Mouse (Mus musculus) adrenal gland, postnatal 10 days (tissue): ENCODE data around the gene Olfr1501. TPM values are rescaled to one million over a fixed set of nuclear protein-coding genes. Genes with fewer than 3 reads are reported as not detected.
"Not testable (repeated sequence)": the region's sequence is repeated elsewhere in the genome, so short reads cannot be mapped to it uniquely, and the experiment has no call there.

Source experiments
- DNase-seq: peaks from one replicate; pipeline ENCODE4 v3.0.0; 2021; ENCODE audit warnings: mixed read lengths
- long read RNA-seq, 2 experiments: library from polyadenylated mRNA; stranded (forward); transcript quantifications; one replicate each; pipeline ENCODE4 v2.0.0; 2021
- total RNA-seq, 2 experiments: library from RNA; stranded (reverse); gene quantifications; 2 replicates each; pipeline ENCODE4 v1.2.3; 2021

Gene Olfr1501
- total RNA-seq, result not detected
- long read RNA-seq, experiment 1, result 0 reads
- long read RNA-seq, experiment 2, result 0 reads

DNA sequence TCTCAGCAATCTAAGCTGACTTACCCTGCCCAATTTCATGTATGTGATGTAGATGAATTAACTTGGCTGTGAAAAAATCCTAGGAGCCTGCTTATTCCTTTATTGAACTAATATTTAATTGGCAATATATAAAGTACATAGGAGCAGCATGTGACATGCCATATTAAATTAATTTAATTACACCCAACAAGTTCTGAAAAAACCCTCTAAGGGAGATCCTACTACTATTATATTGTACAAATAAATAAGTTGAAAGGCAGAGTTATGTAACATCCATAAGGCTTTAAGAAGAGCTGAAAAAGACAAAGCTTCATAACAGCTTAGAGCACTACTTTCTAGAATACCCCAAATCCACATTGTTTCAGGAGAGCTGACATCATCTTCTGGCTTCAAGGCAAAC lies at the start of gene Olfr1501:
Gene Olfr1501 (minus strand): TSS at position 101 of the 400 bp plus-strand sequence.
- DNase-seq, result not testable (repeated sequence)

DNA sequence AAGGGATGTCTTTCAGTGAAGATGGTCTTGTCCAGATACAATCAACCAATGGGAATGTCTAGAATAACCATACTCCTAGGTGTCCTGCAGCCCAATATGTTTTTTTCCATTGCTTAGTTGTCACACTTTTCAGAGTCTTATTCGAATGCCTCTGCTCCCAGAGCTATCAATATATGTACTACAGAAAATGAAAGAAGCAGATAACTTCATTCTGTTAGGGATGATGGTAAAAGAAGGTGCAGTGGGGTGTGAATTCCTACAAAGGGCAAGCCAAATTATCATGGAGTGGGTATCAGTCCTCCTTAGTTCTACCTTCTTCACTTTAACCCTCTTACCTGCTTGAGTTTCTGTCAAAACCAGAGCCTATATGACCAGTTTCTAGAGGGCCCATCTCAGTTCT lies 47.3 kb upstream of the Olfr1501 start, which contains the start of gene Olfr1504:
Gene Olfr1504 (minus strand): TSS at position 101 of the 400 bp plus-strand sequence.
- no peak for DNase-seq

DNA sequence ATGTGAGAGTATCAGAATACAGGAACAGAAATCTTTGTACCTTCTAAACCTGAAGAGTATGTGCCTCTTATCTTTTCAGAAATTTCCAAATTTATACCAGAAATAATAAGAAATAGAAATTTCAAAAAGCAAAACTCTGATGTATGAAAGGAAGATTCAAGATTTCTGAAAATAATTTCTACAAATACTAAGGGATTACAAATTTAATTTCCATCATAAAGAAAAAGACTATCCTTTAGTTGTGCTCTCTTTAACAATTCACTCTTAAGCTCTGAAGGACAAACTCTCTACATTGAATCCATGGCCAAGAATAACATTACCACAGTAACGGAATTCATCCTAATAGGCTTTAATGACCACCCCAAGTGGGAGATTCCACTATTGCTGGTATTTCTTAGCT lies 11.0 kb upstream of the Olfr1501 start, which contains the start of gene Olfr1502:
Gene Olfr1502 (plus strand): TSS at position 301 of the 400 bp plus-strand sequence.
- DNase-seq, result no peak

DNA sequence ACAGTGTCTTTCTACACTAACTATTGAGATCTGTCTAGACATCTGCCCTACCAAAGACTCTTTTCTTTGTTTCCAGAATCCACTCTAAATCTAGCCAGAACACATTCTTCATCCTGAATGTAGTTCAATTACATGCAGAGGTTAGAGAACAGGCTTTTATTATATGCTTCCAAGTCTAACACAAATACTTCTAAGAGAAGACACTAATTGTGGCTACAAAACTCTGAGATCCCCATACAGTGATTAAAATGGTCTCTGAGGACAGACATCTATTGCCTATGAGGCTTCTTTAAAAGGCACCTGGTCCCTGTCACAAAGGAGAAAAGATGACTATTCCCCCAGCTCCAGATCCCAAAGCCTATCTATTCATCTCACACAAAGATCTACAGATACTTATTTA lies 20.1 kb downstream of the Olfr1501 start, which contains the start of gene Olfr1500:
Gene Olfr1500 (minus strand): TSS at position 101 of the 400 bp plus-strand sequence.
- no peak for DNase-seq

DNA sequence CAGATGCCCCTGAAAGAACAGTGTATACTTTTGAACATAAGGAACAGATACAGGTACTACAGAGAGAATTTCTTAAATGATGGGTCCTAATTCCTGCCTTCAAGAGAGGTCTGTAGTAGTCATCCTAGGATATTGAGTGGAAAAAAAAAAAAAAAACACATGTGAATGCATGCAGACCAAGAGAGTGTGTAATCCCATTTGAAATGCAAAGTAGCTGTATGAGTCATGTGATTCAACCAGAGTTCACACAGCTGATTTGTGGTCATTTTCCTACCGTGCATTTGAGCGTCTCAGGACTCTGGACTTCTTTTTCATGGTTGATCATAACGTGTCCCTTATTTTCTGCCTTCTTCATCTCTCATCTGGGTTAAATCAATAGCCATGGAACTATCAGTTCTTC lies 22.0 kb downstream of the Olfr1501 start:
- DNase-seq, result no peak

DNA sequence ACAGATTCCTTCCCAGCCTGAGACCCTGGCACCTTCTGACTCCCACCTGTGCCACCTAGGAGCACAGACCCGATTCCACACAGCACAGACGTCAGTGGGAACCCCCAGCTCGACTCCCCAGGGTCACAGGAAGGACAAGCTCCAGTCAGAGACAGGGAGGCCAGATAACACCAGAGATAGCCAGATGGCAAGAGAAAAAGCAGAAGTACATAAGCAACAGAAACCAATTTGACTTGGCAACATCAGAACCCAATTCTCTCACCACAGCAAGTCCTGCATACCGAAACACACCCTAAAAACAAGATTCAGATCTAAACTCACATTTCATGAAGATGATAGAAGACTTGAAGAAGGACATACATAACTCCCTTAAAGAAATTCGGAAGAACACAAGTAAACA lies 29.6 kb downstream of the Olfr1501 start:
- DNase-seq, result no peak

DNA sequence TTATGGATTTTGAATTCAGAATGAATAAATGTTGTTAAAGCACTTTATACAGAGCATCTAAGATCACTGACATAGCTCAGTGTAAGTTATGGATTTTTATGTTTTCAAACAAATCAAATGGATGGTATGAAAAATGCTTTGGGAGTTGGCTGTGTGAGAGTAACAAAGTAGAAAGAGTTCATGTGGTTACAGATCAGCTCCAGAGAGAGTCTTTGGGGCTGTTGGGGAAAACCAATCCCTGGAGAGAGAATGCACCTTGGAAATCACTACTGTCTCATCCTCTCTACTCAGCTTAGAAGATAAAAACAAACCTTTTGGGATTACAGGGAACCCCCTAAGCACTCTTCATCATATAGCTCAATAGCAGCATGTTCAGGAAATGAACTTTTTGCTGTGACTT lies 31.1 kb downstream of the Olfr1501 start, which contains the start of gene Olfr1499:
Gene Olfr1499 (minus strand): TSS at position 101 of the 400 bp plus-strand sequence.
- no peak for DNase-seq

DNA sequence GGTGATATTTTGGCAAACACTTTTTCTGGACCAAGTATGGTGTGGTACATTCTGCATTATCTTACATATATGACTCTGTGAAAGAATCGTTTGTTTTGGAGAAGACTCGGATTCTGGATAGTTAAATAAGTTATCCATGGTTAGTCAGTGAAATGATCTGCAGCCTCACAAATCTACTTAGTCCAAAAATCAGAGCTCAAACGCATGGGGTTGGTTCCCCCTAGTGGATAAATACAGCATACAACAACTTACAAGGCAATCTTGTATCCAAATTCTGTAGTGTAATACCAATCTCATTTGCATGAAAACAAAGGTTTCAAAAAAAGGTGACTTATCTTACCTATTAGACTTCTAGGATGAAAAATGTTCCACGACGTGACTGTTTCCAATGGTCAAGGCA lies 31.7 kb downstream of the Olfr1501 start:
- DNase-seq, result no peak

DNA sequence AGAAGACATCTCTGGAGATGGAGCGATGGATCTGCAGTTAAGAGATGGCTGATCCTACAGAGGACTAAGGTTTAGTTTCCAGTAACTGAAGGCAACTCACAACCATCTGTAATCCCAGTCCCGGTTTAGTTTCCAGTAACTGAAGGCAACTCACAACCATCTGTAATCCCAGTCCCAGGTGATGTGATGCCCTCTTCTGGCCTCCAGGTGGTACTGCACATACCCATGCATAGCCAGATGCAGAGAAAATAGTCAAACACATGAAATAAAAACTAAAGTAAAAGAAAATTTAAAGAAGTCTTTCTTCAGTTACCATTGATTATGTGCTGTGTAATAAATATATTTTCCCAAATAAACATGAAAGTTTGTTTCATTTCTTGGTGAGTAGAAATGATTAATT lies 37.7 kb downstream of the Olfr1501 start:
- DNase-seq, result no peak

DNA sequence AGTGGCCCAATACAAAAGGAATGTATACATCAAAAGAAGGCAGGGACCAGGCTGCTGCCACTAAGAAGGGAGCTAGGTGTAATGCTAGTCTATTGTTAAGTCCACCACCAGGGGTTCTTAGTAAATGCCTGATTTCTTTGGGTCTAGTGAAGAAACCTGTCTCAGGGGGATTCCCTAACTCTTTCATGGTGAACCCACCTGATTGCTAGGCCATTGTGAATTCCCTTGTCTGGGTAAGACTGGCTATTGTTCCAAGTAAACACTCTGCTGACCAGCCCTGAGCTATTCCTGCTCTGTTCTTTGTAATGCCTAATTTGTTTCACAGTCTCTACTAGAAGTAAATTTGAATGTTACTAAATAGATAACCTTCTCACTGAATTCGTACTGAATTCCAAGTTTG lies 45.0 kb downstream of the Olfr1501 start:
- DNase-seq, result not testable (repeated sequence)

DNA sequence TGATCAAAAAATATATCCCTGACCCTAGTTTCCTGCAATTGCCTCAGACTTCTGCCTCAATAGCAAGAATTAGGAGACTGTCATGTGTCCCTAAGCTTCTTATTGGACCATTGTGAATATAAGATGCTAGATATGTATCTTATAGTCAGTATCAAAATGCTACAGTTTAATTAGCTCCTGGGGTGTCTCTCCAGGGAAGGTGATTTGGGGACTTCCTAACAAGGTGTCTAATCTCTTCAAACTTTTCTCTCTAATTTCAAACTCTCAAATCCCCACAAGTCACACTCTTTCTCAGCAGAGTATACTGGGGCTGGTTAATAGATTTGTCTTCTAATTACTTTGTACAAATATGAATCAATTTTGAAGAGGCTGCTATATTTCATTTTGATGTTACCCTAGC lies 52.4 kb downstream of the Olfr1501 start, which contains the start of gene Olfr1497:
Gene Olfr1497 (minus strand): TSS at position 101 of the 400 bp plus-strand sequence.
- no peak for DNase-seq

Other genes starting within 250 kb of the Olfr1501 start
- gene Olfr1487, start 233.3 kb downstream of the Olfr1501 start, total RNA-seq, result not detected
- gene Olfr1489, start 219.1 kb downstream of the Olfr1501 start, total RNA-seq, result not detected
- not detected for gene Olfr1490, start 199.6 kb downstream of the Olfr1501 start, total RNA-seq
- not detected for gene Olfr1491, start 153.4 kb downstream of the Olfr1501 start, total RNA-seq
- gene Olfr1493-ps1, start 127.4 kb downstream of the Olfr1501 start, total RNA-seq, result not detected
- not detected for gene Olfr1494, start 111.0 kb downstream of the Olfr1501 start, total RNA-seq
- gene Olfr1495, start 86.1 kb downstream of the Olfr1501 start, total RNA-seq, result not detected
- not detected for gene Olfr1496, start 72.8 kb downstream of the Olfr1501 start, total RNA-seq
- gene Olfr1497, start 52.5 kb downstream of the Olfr1501 start, total RNA-seq, result not detected
- not detected for gene Olfr1499, start 31.2 kb downstream of the Olfr1501 start, total RNA-seq
- gene Olfr1500, start 20.2 kb downstream of the Olfr1501 start, total RNA-seq, result not detected
- not detected for gene Olfr1502, start 11.1 kb upstream of the Olfr1501 start, total RNA-seq
- gene Olfr1504, start 47.2 kb upstream of the Olfr1501 start, total RNA-seq, result not detected
- not detected for gene Olfr1505, start 62.8 kb upstream of the Olfr1501 start, total RNA-seq